Mouse (Mus musculus) small intestine, adult 2 months (tissue): ENCODE results near the gene Rarres1.

Experiments
- CTCF ChIP-seq: fragments of 200-500 bp; IDR thresholded peaks from 2 replicates; pipeline ENCODE4 v1.5.1; 2012; ENCODE audit warnings: low read depth, mild to moderate bottlenecking, control low read depth, inconsistent platforms, low read length, moderate library complexity, mixed read lengths; ENCODE audit not compliant: insufficient replicate concordance, insufficient read length; ENCODE audit errors: extremely low read depth
- POLR2A ChIP-seq: fragments of 200-500 bp; IDR thresholded peaks from 2 replicates; pipeline ENCODE4 v1.6.1; 2012; ENCODE audit warnings: low read depth, mild to moderate bottlenecking, control low read depth, inconsistent platforms, low read length, moderate library complexity

GRCm38 (mm10) chr3:67473438-67473837 lies 41.9 kb downstream of the Rarres1 start:
- TF ChIP-seq CTCF (no peak), POLR2A (no peak)
